Mouse (Mus musculus) megakaryocyte, embryonic 14.5 days (primary cell): ENCODE results near the gene Cfd. TPM values are rescaled to one million over a fixed set of nuclear protein-coding genes. Genes with fewer than 3 reads are reported as not detected.
A peak's percentile ranks its signal among the peaks of the same experiment; 100 is the strongest.

ENCODE experiments used
- H3K27me3 ChIP-seq: replicated peaks from 2 replicates; pipeline ENCODE3; 2012; ENCODE audit warnings: inconsistent platforms
- H3K36me3 ChIP-seq: replicated peaks from 2 replicates; pipeline ENCODE3; 2012; ENCODE audit warnings: low read length, inconsistent platforms, mixed read lengths
- H3K4me1 ChIP-seq: 2 replicates; pipeline ENCODE4 v1.6.1; 2012; ENCODE audit warnings: inconsistent platforms
- H3K4me3 ChIP-seq: replicated peaks from 2 replicates; pipeline ENCODE3; 2012; ENCODE audit warnings: moderate library complexity, mild to moderate bottlenecking, inconsistent platforms
- H3K9me3 ChIP-seq: 2 replicates; pipeline ENCODE4 v1.6.1; 2012; ENCODE audit warnings: inconsistent platforms
- FLI1 ChIP-seq: IDR thresholded peaks from 2 replicates; pipeline ENCODE4 v1.6.1; 2012; ENCODE audit warnings: low read length, inconsistent platforms, mixed read lengths
- GATA1 ChIP-seq: IDR thresholded peaks from 3 replicates; pipeline ENCODE4 v1.6.1; 2012; ENCODE audit warnings: mixed read lengths, low read length, inconsistent platforms, borderline replicate concordance
- polyA plus RNA-seq: library from polyadenylated mRNA; stranded (reverse); fragments of >175 nt; gene quantifications from 2 replicates; pipeline ENCODE4 v1.2.3, GENCODE M21; 2012; ENCODE audit warnings: low replicate concordance; ENCODE audit not compliant: insufficient read depth

Gene Cfd
- polyA plus RNA-seq, 1 experiment: not detected

DNA sequence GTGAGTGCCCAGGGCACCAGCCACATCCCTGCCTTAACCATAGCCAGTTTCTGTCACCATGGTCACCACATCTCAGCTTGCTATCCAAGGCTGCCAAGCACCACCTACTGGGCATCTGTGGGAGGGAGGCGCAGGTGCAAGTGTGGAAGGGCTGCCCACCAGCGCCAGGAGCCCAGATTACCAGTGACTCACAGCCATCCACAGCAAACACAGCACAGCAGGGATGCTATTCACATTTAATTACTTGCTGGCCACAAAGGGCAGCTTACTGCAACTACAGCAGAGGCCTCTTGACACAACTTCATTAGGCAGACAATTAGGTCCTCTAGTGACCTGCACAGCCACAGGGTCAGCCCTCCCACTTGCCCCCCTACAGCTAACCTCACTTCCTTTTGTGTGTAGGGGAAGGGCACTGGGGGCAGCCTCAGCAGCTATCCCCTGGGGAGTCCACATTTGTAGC is 10.3 kb downstream of the Cfd start:
- Histone ChIP-seq H3K4me3 (no peak overlapping the region), H3K9me3 (no peaks in the 10 kb centered on the region; the same call in 1 of the 2 replicates), H3K27me3 (no peaks in the 10 kb centered on the region), H3K36me3 (peaks cover 88% of the 10 kb centered on the region), H3K4me1 (peaks cover 57% of the 10 kb centered on the region)
- no peak for TF ChIP-seq GATA1
- no peak for TF ChIP-seq FLI1

DNA sequence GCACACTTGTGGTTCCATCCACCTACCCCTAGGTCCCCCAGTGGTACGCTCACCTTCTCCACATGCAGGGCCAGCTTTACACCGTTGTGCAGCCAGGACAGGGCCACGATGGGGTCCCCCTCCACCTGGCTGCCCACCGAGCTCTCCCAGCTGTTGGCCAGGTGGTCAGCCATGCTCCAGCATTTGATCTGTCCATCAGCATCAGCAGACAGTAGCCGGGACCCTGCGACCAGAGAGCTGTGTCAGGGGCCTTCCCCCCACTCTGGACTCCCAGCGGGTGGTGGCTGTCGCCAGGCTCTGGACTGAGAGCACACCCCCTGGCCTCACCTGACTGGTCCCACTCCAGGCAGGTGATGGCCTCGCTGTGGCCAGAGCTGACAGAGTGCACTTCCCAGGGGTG is 16.1 kb downstream of the Cfd start:
- peaks cover 76% of the 10 kb centered on the region for H3K36me3 ChIP-seq

DNA sequence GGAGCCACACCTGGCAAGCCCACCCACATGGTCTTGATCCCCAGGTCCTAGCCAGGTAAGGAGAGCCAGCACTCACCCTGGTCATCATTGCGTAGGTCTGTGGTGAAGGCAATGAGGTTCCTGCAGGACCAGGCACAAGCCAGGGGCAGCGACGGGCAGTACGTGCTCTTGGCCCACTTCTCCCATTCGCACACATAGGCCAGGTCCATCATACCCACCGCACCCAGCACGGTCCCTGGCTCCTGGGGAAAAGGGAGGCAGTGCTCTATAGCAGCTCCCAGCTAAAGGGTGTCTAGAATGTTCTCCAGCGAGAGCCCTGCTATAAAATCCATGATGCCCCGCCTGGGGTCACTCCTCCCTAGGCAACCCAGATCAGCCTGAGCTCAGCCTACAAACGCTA is 16.8 kb downstream of the Cfd start:
- H3K4me3 ChIP-seq: peak overlapping the region; percentile 71
- no peaks in the 10 kb centered on the region for H3K27me3 ChIP-seq
- TF ChIP-seq FLI1 (no peak), GATA1 (no peak)
- peaks cover 54% of the 10 kb centered on the region for H3K4me1 ChIP-seq
- peaks cover 77% of the 10 kb centered on the region for H3K36me3 ChIP-seq
- no peaks in the 10 kb centered on the region; the same call in 1 of the 2 replicates for H3K9me3 ChIP-seq

More for the DNA sequence above, 16.1 kb downstream of the Cfd start:
- no peak for TF ChIP-seq FLI1
- no peak for TF ChIP-seq GATA1
- H3K27me3 ChIP-seq: no peaks in the 10 kb centered on the region
- no peaks in the 10 kb centered on the region; the same call in 1 of the 2 replicates for H3K9me3 ChIP-seq
- H3K4me3 ChIP-seq: no peak overlapping the region
- H3K4me1 ChIP-seq: peaks cover 47% of the 10 kb centered on the region

DNA sequence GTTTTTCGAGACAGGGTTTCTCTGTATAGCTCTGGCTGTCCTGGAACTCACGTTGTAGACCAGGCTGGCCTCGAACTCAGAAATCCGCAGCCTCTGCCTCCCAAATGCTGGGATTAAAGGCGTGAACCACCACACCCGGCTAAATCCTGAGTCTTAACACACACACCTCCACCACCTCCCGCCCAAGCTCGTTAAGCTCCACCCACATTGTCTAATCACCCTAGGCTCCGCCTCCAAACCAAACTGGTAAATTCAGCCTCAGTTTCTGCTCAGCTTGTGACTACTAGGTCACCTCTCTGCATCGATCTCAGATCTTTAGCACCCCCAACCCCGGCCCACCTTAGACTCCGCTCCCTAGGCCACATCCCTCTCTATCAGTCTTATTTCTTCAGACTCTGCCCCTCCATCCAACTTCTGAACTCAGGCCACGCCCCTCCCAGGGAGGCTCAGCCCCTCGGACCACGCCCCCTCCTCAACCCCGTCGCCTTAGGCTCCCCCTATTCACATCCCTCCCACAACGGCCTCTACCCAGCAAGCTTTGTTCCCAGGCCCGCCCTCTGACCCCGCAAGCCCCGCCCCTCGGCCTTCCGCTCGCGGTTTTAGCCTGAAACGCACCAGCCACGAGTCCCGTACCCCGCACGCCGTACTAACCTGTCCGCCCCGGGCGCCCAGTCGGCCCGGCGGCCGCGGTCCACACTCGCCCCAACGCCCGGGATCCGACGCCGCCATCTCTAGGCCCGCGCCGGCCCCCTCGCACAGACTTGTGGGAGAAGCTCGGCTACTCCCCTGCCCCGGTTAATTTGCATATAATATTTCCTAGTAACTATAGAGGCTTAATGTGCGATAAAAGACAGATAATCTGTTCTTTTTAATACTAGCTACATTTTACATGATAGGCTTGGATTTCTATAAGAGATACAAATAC is 17.8 kb downstream of the Cfd start, which contains the start of gene Med16:
Gene Med16, minus strand, starts transcription at position 757 of the 925 bp plus-strand sequence.
- H3K9me3 ChIP-seq: no peaks in the 10 kb centered on the region; the same call in 1 of the 2 replicates
- peaks cover 58% of the 10 kb centered on the region for H3K4me1 ChIP-seq
- no peaks in the 10 kb centered on the region for H3K27me3 ChIP-seq
- H3K36me3 ChIP-seq: peaks cover 77% of the 10 kb centered on the region
- H3K4me3 ChIP-seq: peak within 1 kb of the TSS; percentile 94
- TF ChIP-seq GATA1 (no peak), FLI1 (no peak)

DNA sequence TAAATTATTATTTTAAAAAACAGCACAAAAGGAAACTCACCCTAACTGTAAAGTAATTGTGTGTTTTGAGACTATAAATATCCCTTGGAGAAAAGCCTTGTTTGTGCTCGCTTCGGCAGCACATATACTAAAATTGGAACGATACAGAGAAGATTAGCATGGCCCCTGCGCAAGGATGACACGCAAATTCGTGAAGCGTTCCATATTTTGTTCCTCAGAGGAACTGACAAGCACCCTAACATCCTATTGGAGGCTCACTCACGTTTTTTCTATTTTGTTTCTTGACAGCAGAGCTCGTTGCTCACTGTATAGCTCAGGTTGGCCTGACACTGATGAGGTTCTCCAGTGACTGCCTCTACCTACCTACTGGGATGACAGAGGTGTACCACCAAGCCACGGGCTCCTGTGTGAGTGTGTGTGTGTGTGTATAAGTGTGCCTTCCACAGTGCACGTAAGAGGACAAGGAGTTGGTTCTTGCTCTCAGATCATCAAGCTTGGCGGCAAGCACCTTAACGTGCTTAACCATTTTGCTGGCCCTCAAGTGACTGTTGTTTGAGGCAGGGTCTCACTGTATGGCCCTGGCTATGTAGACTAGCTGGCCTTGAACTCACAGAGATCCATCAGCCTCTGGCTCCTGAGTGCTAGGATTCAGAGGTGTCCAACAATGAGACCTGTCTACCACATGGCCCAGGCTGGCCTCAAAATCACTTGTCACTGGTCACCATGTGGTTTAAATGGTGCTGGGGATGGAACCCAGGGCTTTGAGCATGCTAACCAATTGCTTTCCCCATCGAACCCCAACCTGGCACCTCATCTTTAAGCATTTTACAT is 18.7 kb downstream of the Cfd start:
- H3K4me1 ChIP-seq: peaks cover 67% of the 10 kb centered on the region
- peaks cover 79% of the 10 kb centered on the region for H3K36me3 ChIP-seq
- TF ChIP-seq FLI1 (no peak), GATA1 (no peak)
- H3K9me3 ChIP-seq: no peaks in the 10 kb centered on the region; the same call in 1 of the 2 replicates
- peak overlapping the region; percentile 94 for H3K4me3 ChIP-seq
- no peaks in the 10 kb centered on the region for H3K27me3 ChIP-seq

DNA sequence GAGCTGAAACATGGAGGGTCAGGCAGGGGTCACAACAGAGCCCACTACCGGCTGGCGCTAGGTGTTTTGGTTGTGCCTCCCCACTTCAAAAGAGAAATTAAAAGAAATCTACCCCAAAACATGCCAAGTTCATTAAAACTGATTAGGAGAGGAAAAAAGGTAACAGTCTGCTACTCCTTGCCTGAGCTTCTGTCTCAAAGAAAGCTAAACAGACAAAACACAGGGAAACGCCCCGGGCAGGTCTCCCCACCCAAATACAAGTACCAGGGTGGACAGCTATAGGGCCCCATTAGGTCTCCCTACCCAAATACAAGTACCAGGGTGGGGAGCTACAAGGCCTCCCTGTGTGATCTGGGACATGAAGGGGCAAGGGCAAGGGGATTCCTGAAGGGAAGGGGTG is 19.9 kb downstream of the Cfd start, which contains the start of gene Gm26602:
Gene Gm26602, plus strand, starts transcription at position 301 of the 400 bp plus-strand sequence.
- Histone ChIP-seq H3K4me1 (peaks cover 80% of the 10 kb centered on the region), H3K27me3 (no peaks in the 10 kb centered on the region), H3K36me3 (peaks cover 73% of the 10 kb centered on the region), H3K4me3 (peak within 1 kb of the TSS; percentile 94), H3K9me3 (no peaks in the 10 kb centered on the region)
- no peak for TF ChIP-seq GATA1
- TF ChIP-seq FLI1: no peak

DNA sequence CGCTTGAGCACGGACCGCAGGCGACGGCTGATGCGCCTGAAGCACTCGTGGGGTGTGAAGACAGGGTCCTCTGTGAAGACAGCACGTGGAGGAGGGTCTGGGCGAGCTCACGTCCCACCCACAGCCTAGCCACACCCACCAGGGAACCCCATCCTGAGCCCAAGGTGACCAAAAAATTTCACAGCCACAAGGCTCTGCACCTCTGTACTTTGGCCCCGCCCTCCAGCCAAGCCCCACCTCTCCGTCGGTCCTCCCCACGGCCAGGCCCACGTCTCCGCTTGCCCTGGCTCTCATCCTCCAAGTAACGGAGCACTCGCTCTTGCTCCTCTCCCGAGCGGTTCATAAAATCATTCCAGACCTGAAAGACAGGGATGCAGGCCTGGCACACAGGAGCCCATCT is 21.8 kb downstream of the Cfd start:
- peak overlapping the region; percentile 56 for H3K4me3 ChIP-seq
- H3K4me1 ChIP-seq: peaks cover 78% of the 10 kb centered on the region
- TF ChIP-seq FLI1 (no peak), GATA1 (no peak)
- H3K36me3 ChIP-seq: peaks cover 55% of the 10 kb centered on the region
- no peaks in the 10 kb centered on the region for H3K9me3 ChIP-seq
- no peaks in the 10 kb centered on the region for H3K27me3 ChIP-seq

DNA sequence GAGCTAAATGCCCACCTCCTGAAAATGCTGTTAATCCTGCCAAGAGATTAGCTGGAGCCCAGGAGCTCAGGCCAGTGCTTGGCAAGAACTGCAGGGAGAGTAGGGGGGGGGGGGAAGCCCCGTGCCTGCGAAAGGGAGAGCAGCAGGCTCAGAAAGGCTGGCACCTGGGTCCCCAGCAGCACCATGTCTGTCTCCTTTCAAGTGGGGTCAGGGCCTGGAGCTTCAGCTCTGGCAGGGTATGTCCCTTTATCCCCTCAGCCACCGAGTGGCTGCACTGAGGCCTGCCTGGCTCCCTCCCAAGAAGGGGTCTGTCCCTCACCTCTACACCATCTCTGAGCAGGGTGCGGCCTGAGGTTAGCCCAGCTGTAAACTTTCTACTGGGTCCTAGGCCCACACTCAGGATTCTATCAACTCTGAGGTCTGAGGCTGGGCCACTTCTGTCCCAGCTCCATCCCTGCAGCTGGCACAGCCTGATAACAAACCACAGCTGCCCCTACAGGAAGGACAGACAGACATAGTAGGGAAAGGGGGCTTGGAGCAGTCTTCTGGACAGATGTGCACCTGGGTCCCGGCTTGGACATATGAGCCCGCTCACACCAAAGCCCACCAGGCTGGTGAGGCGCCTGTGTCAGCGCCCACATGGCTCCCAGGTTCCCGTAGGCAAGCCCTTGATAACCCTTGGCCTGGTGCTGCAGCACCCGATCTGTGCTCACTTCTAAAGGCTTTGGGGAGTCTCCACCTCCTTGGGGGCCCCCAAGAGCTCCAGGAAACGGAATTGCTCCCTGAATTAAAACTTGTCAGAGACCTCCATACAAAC is 23.7 kb downstream of the Cfd start:
- peak overlapping the region; percentile 98 for H3K4me3 ChIP-seq
- no peaks in the 10 kb centered on the region for H3K9me3 ChIP-seq
- H3K4me1 ChIP-seq: peaks cover 91% of the 10 kb centered on the region
- H3K27me3 ChIP-seq: no peaks in the 10 kb centered on the region
- peak; percentile 75; the same call in 1 of the 3 replicates for TF ChIP-seq GATA1
- no peak for TF ChIP-seq FLI1
- H3K36me3 ChIP-seq: peaks cover 52% of the 10 kb centered on the region

DNA sequence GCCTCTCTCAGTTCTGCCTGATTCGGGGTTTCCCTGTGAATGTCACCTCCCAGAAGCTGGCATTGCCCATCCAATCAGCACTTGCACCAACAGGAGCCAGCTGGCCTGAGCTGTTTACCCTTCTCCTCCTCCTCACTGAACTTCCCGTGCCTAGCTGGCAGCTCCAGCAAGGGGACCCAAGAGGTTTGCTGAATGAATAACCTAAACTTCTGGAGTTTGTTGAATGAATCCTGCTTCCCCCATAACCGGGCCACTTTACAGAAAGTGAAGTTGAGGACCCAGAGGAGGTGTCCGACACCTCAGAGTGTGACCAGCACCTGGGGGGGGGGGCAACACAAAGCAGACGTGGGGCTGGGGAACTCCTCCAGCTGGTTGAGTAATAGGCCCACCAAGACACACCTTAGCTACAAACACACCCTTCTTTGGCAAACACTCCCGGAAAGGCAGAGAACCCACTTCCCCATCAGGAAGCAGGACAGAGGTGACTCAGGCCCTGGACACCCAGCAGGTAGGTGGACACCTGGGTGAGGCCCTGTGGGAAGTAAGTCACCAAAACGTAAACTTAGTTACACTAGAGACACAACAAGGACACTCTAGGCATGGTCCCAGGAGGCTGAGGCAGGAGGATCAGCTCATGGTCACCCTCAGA is 24.4 kb downstream of the Cfd start:
- peaks cover 90% of the 10 kb centered on the region for H3K4me1 ChIP-seq
- peaks cover 45% of the 10 kb centered on the region for H3K36me3 ChIP-seq
- H3K4me3 ChIP-seq: peak overlapping the region; percentile 98
- H3K9me3 ChIP-seq: no peaks in the 10 kb centered on the region
- peaks cover 2% of the 10 kb centered on the region for H3K27me3 ChIP-seq
- TF ChIP-seq GATA1 (no peak), FLI1 (no peak)
